Mouse (Mus musculus): ENCODE results near the gene Wbp11.

Gene Wbp11

DNA sequence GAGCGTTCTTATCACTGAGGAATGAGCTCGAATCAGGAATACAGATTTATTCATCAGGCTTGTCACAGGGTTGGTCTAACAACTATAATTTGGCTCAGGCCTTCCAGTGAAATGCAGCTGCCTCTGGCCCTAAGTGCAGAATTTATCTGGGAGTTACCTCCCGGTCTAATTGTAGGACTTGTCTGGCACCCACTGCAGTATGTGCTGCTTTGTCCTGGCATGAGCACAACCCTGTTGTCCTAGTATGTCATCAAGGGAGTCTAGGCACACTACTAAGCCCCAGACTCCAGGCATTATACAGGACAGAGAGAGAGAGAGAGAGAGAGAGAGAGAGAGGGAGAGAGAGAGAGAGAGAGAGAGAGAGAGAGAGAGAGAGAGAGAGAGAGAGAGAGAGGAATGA lies 9.3 kb upstream of the Wbp11 start:
- no peak for DNase-seq (ENCODE audit: low spot score in 2 of 2)

- DNase-seq (ENCODE audit: low spot score in 2 of 2), result no peak
Measured at GRCm38 (mm10) chr6:136835352-136835751, 7.3 kb upstream of the Wbp11 start, which contains the start of gene Smco3. Smco3 (minus strand) TSS chr6:136835452.

DNA sequence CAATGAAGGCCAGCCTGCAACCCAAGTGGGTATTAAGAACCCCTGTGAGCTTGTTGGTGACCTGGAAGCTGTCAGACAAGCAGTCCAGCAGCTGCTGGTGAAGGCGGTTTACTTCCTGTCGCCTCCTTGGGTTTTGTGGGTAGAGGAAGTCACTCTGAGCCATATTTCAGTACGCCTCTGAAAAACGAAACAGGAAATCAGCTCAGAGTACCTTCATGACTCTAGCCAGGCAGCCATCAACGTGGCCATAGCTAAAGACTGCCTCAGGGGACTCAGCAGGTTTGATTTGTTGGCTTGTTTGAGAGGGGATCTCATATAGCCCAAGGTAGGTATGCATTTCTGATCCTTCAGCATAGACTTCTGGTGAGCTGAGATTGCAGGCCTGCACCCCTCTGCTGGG lies 3.7 kb upstream of the Wbp11 start:
- DNase-seq (ENCODE audit: low spot score in 2 of 2), result no peak

DNA sequence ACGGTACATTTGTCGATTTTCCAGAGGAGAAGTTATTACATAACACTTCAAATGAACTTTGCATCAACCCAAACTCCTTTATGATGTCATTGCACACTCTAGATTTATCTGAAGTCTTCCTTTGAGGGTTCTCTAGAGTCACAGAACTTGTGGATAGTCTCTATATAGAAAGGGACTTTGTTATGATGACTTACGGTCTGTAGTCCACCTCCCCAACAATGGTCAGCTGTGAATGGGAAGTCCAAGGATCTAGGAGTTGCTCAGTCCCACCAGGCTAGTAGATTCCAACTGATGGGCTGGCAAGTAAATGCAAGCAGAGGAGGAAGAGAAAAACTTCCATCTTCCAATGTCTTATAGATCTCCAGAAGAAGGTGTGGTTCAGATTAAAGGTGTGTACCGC lies 648 bp upstream of the Wbp11 start:
- no peak for DNase-seq (ENCODE audit: low spot score in 2 of 2)

- no peak for DNase-seq (ENCODE audit: low spot score in 2 of 2)
Measured at GRCm38 (mm10) chr6:136827516-136827880, 535 bp downstream of the Wbp11 start, which contains the start of gene BC049715. BC049715 (plus strand) TSS chr6:136827626.

- DNase-seq (ENCODE audit: low spot score in 2 of 2), result no peak
Measured at GRCm38 (mm10) chr6:136827116-136827515, 917 bp downstream of the Wbp11 start.

- DNase-seq (ENCODE audit: low spot score in 2 of 2), result no peak
Measured at GRCm38 (mm10) chr6:136824987-136825386, 3.0 kb downstream of the Wbp11 start.

- DNase-seq (ENCODE audit: low spot score in 2 of 2), result no peak
Measured at GRCm38 (mm10) chr6:136821086-136821485, 6.9 kb downstream of the Wbp11 start.

- DNase-seq (ENCODE audit: low spot score in 2 of 2), result no peak
Measured at GRCm38 (mm10) chr6:136820381-136820780, 7.7 kb downstream of the Wbp11 start.

GRCm38 (mm10) chr6:136817549-136817948 lies 10.5 kb downstream of the Wbp11 start:
- no peak for DNase-seq (ENCODE audit: low spot score in 2 of 2)

- no peak for DNase-seq (ENCODE audit: low spot score in 2 of 2)
Measured at GRCm38 (mm10) chr6:136816826-136817225, 11.2 kb downstream of the Wbp11 start.

- DNase-seq (ENCODE audit: low spot score in 2 of 2), result no peak
Measured at GRCm38 (mm10) chr6:136815381-136815780, 12.7 kb downstream of the Wbp11 start.

- no peak for DNase-seq (ENCODE audit: low spot score in 2 of 2)
Measured at GRCm38 (mm10) chr6:136813117-136813516, 14.9 kb downstream of the Wbp11 start.

GRCm38 (mm10) chr6:136811196-136811595 lies 16.8 kb downstream of the Wbp11 start:
- DNase-seq (ENCODE audit: low spot score in 2 of 2), result no peak

GRCm38 (mm10) chr6:136809673-136810072 lies 18.4 kb downstream of the Wbp11 start:
- DNase-seq (ENCODE audit: low spot score in 2 of 2), result no peak

DNA sequence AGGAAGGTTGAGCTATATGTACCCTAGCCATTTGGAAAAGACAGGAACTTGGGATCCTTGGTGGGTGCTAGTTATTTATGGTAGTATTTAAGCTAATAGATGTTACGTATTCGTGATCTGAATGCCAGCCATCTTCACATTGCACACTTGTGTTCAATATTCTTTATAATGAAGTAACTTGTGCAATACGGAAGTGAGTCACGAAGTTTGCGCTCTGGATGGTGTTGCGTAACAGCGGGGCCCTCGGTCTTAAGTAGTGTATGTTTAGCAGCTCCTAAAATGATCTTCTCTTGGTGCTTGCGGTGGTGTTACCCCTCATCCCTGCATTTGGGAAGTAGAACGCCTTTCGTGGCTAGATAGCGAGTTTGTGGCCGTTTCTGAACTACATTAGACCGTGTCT lies 19.0 kb downstream of the Wbp11 start:
- DNase-seq (ENCODE audit: low spot score in 2 of 2), result peak in 1 of 2 experiments; percentile 38

DNA sequence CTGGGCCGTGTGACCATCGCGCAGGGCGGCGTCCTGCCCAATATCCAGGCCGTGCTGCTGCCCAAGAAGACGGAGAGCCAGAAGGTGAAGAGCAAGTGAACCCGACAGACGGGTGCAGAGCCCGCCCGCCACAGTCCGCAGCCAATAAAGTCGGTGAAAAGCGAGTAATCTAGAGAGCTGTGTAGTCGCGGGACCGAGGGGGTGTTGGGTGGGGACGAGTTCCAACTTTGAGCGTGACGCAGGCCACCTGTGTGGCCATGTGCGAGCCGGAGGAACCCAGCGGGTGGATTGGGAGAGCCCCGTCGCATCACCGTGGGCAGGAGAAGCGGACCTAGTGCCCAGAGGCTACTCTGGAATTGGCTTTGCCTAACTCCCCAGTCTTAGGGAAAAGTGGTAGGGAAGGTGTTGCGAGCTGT lies 19.4 kb downstream of the Wbp11 start:
- peak; percentile 26 to 43 for DNase-seq (ENCODE audit: low spot score in 2 of 2)

- DNase-seq (ENCODE audit: low spot score in 2 of 2), result peak; percentile 97 to 98
Measured at GRCm38 (mm10) chr6:136808014-136808417, 20.0 kb downstream of the Wbp11 start, which contains the start of gene H2afj. H2afj (plus strand) TSS chr6:136808244.

- DNase-seq (ENCODE audit: low spot score in 2 of 2), result no peak
Measured at GRCm38 (mm10) chr6:136807395-136808013, 20.5 kb downstream of the Wbp11 start.

GRCm38 (mm10) chr6:136806819-136807218 lies 21.2 kb downstream of the Wbp11 start:
- no peak for DNase-seq (ENCODE audit: low spot score in 2 of 2)

- DNase-seq (ENCODE audit: low spot score in 2 of 2), result no peak
Measured at GRCm38 (mm10) chr6:136805409-136805775, 22.6 kb downstream of the Wbp11 start.

GRCm38 (mm10) chr6:136804705-136805408 lies 23.2 kb downstream of the Wbp11 start:
- no peak for DNase-seq (ENCODE audit: low spot score in 2 of 2)
